Mouse (Mus musculus) spleen, postnatal 4 days (tissue): ENCODE measurements around the gene Plscr3.

ENCODE experiments used
- DNase-seq, 2 experiments: peaks; one replicate each; pipeline ENCODE4 v3.0.0; 2022; ENCODE audit warnings: low spot score in 2 of 2

Gene Plscr3

DNA sequence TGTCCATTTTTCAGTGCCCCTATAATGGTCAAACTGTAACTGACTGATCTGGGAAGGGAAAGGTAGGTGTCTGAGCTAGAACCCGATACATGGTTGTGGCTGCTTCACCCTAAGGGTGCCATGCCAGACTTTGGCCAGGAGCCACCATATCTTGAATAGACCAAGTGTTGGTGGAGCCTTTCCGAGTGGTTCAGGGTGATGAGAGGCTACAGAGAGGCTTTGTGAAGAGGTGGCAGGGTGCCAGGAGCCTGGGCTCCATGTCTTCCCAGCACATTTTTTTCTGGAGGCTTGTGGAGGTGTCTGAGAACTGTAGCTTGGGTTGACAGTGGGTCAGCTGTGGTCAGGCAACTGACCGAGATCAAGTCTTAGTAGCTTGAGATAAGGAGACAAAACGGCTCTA, 45.3 kb downstream of the Plscr3 start:
- DNase-seq, result peak in 1 of 2 experiments; percentile 59

- peak in 1 of 2 experiments; percentile 70 for DNase-seq
These were observed 48.5 kb downstream of the Plscr3 start for GRCm38 (mm10) chr11:69894671-69895070.

- DNase-seq, result no peak
These were observed 49.1 kb downstream of the Plscr3 start, which contains the start of gene Acap1 for GRCm38 (mm10) chr11:69895291-69895690. TSS of gene Acap1 (minus strand) at chr11:69895539.

- no peak for DNase-seq
These were observed 53.7 kb downstream of the Plscr3 start for GRCm38 (mm10) chr11:69899870-69900269.

- peak; percentile 89 for DNase-seq
These were observed 54.6 kb downstream of the Plscr3 start, which contains the start of the genes 2810408A11Rik and Neurl4 for GRCm38 (mm10) chr11:69900471-69901405. TSS of gene 2810408A11Rik (minus strand) at chr11:69900987. TSS of gene Neurl4 (plus strand) at chr11:69901072.

GRCm38 (mm10) chr11:69901406-69901846, 55.2 kb downstream of the Plscr3 start:
- peak; percentile 90 to 93 for DNase-seq
